Mouse (Mus musculus): ENCODE measurements around the gene Il23a.
"Not testable (repeated sequence)": the region's sequence is repeated elsewhere in the genome, so short reads cannot be mapped to it uniquely, and the experiment has no call there.

Gene Il23a

GRCm38 (mm10) chr10:128309654-128310053 is 11.1 kb upstream of the Il23a start:
- in situ Hi-C loops (cut with MseI, MboI), result no loop called here

- in situ Hi-C loops (cut with MseI, MboI), result no loop called here
These were observed 4.8 kb upstream of the Il23a start, which contains the start of gene Pan2 for GRCm38 (mm10) chr10:128303126-128304021. Pan2 (plus strand) TSS chr10:128303335.

GRCm38 (mm10) chr10:128302785-128303125 is 4.2 kb upstream of the Il23a start:
- in situ Hi-C loops (cut with MseI, MboI), result no loop called here

GRCm38 (mm10) chr10:128302357-128302756 is 3.8 kb upstream of the Il23a start:
- in situ Hi-C loops (cut with MseI, MboI), result no loop called here

GRCm38 (mm10) chr10:128298243-128298642 is 309 bp downstream of the Il23a start:
- in situ Hi-C loops (cut with MseI, MboI), result no loop called here

GRCm38 (mm10) chr10:128297622-128298021 is 930 bp downstream of the Il23a start:
- in situ Hi-C loops (cut with MseI, MboI), result no loop called here

- in situ Hi-C loops (cut with MseI, MboI), result no loop called here
These were observed 1.3 kb downstream of the Il23a start for GRCm38 (mm10) chr10:128297221-128297620.

- in situ Hi-C loops (cut with MseI, MboI), result no loop called here
These were observed 2.0 kb downstream of the Il23a start for GRCm38 (mm10) chr10:128296370-128297090.

GRCm38 (mm10) chr10:128290594-128290993 is 8.0 kb downstream of the Il23a start:
- in situ Hi-C loops (cut with MseI, MboI), result not testable (repeated sequence)

- in situ Hi-C loops (cut with MseI, MboI), result no loop called here
These were observed 14.7 kb downstream of the Il23a start for GRCm38 (mm10) chr10:128283604-128284579.

- in situ Hi-C loops (cut with MseI, MboI), result no loop called here
These were observed 15.6 kb downstream of the Il23a start for GRCm38 (mm10) chr10:128282886-128283450.

- in situ Hi-C loops (cut with MseI, MboI), result no loop called here
These were observed 16.9 kb downstream of the Il23a start for GRCm38 (mm10) chr10:128281682-128282081.

- in situ Hi-C loops (cut with MseI, MboI), result no loop called here
These were observed 17.6 kb downstream of the Il23a start for GRCm38 (mm10) chr10:128280943-128281342.

GRCm38 (mm10) chr10:128278158-128278557 is 20.4 kb downstream of the Il23a start:
- in situ Hi-C loops (cut with MseI, MboI), result no loop called here

- in situ Hi-C loops (cut with MseI, MboI), result not testable (repeated sequence)
These were observed 23.2 kb downstream of the Il23a start for GRCm38 (mm10) chr10:128275374-128275773.

- in situ Hi-C loops (cut with MseI, MboI), result not testable (repeated sequence)
These were observed 25.6 kb downstream of the Il23a start for GRCm38 (mm10) chr10:128272819-128273439.

- in situ Hi-C loops (cut with MseI, MboI), result no loop called here
These were observed 26.7 kb downstream of the Il23a start for GRCm38 (mm10) chr10:128271883-128272282.

GRCm38 (mm10) chr10:128270866-128271265 is 27.7 kb downstream of the Il23a start:
- in situ Hi-C loops (cut with MseI, MboI), result no loop called here

GRCm38 (mm10) chr10:128270287-128270841 is 28.2 kb downstream of the Il23a start, which contains the start of gene Stat2:
Stat2 (plus strand) TSS chr10:128270559.
- in situ Hi-C loops (cut with MseI, MboI), result no loop called here

GRCm38 (mm10) chr10:128269206-128269910 is 29.2 kb downstream of the Il23a start:
- in situ Hi-C loops (cut with MseI, MboI), result no loop called here
